Mouse (Mus musculus): ENCODE measurements around the gene Ankrd17. TPM values are rescaled to one million over a fixed set of nuclear protein-coding genes. Genes with fewer than 3 reads are reported as not detected.

Gene Ankrd17
- polyA plus RNA-seq, 1 experiment = 15.4 TPM

DNA sequence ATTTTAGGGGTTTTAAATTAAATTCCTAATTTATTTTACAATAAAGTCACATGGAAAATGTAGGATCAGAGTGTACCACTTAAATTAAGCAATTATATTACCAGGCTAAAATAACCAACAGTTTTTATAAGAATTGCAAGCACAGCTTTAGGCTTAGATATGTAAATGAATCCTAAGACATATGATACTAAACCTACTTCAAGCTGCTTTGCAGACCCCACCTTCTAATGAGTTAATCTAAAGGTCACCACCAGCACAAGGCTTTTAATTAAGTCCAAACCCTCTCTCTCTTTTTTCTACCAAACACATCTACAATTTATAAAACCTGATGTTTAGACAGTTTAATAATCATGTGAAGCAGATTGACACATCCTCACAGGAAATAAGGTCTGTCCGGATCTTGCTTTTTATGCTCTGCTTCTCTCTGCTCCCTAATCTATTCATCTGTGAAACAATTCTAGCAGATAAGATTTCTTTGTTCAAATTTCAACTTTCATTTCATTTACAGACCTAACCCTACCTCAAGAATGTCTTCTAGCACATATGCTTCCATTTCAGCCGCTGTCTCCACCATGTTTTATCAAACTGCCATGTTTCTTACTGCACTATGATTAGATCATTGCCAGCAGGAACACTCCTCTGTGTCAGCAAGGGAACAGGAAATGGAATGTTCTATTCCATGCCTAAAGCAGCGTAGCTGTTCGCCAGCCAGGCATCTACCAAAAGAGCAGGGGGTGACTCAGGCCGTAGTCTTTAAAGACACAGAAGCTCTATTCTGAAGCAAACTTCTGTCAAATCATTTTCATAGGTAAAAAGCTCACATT is 27.0 kb downstream of the Ankrd17 start:
- Histone ChIP-seq H3K27ac (ENCODE audit: insufficient read depth, low read length) (no peak overlapping the region), H3K36me3 (ENCODE audit: control insufficient read depth, insufficient read depth, low read length) (no peaks in the 10 kb centered on the region), H3K27me3 (ENCODE audit: control insufficient read depth, insufficient read depth, low read length) (no peaks in the 10 kb centered on the region), H3K4me3 (ENCODE audit: extremely low read depth, insufficient read depth, insufficient read length) (no peak overlapping the region), H3K4me1 (ENCODE audit: control insufficient read depth, insufficient read depth, insufficient read length) (peaks cover 7% of the 10 kb centered on the region)
- 8% methylated on average over 5 of the region's 5 CpGs for WGBS
- DNase-seq (ENCODE audit: low read depth in 1 of 2, low spot score in 2 of 2) = peak in 1 of 2 experiments; percentile 2
- no peak for TF ChIP-seq POLR2A (IDR thresholded peaks at IDR 0.05; ENCODE audit: low read depth, low read length)
- no peak for TF ChIP-seq CTCF (IDR thresholded peaks at IDR 0.05; ENCODE audit: extremely low read depth, insufficient read depth, insufficient read length, insufficient replicate concordance)

DNA sequence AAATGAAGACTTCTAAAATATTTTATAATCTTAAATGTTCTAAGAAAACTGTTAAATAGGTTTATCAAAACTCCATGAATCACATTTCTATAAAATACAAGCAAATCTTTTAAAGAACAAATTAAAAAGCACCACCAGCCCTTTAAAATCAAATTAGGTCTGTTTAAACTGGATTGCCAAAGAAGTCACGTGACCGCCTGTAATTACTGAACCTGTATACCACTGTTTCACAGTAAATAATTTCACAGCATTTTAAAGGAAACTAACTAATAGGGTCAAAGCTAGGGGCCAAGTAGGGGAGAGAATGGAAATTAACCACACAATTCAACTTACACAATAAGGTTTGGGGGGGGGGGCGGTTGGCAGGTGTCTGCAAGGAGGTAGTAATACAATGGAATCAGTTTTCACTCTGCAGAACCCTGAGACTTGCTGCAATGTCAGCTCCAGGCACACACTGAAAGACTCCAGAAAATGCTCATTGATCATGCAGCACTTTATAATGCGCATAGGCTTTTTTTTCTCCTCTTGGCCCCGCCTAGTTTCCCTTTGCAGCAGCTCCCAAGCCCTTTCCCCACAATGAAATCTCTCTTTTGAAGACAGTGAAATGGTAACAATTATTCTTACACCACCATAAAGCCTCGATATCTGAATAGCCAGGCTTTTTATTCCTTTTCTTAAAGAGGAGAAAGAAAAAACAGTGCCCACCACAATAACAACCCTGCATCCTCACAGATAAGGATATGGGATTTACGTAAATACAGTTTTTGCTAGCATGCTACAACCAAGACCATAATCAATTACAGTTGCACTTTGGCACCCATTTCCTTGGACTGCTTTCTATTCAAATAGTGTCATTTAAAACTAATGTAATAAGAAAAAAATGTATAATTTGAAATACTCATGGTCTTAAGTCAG is 27.9 kb downstream of the Ankrd17 start:
- TF ChIP-seq POLR2A (IDR thresholded peaks at IDR 0.05; ENCODE audit: low read depth, low read length) = no peak
- 81% methylated on average over 7 of the region's 7 CpGs for WGBS
- Histone ChIP-seq H3K27ac (ENCODE audit: insufficient read depth, low read length) (no peak overlapping the region), H3K4me1 (ENCODE audit: control insufficient read depth, insufficient read depth, insufficient read length) (peaks cover 7% of the 10 kb centered on the region), H3K36me3 (ENCODE audit: control insufficient read depth, insufficient read depth, low read length) (no peaks in the 10 kb centered on the region), H3K27me3 (ENCODE audit: control insufficient read depth, insufficient read depth, low read length) (no peaks in the 10 kb centered on the region), H3K4me3 (ENCODE audit: extremely low read depth, insufficient read depth, insufficient read length) (no peak overlapping the region)
- no peak for DNase-seq (ENCODE audit: low read depth in 1 of 2, low spot score in 2 of 2)

DNA sequence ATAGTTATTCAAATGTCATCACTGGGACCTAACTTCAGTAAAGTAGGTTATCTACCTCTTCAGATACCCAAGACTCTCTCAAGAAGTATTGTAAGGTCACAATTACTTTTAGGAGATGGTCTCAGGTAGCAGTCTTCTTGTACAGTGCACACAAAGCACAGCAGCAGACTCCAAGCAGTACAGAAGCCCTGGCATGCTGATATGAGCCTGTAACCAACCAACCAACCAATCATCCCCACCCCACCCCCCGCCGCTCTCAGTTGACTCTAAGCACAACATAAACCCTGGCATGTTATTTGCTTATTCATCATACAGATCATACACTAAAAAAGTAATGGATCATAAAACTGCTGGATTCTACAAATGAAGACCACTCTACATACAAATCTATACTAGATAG is 33.9 kb downstream of the Ankrd17 start:
- Histone ChIP-seq H3K4me3 (ENCODE audit: extremely low read depth, insufficient read depth, insufficient read length) (no peak overlapping the region), H3K27me3 (ENCODE audit: control insufficient read depth, insufficient read depth, low read length) (no peaks in the 10 kb centered on the region), H3K27ac (ENCODE audit: insufficient read depth, low read length) (no peak overlapping the region), H3K4me1 (ENCODE audit: control insufficient read depth, insufficient read depth, insufficient read length) (no peaks in the 10 kb centered on the region), H3K36me3 (ENCODE audit: control insufficient read depth, insufficient read depth, low read length) (no peaks in the 10 kb centered on the region)
- TF ChIP-seq CTCF (IDR thresholded peaks at IDR 0.05; ENCODE audit: extremely low read depth, insufficient read depth, insufficient read length, insufficient replicate concordance) (no peak), POLR2A (IDR thresholded peaks at IDR 0.05; ENCODE audit: low read depth, low read length) (no peak)
- WGBS = 77% methylated on average over 2 of the region's 2 CpGs
- DNase-seq (ENCODE audit: low read depth in 1 of 2, low spot score in 2 of 2) = no peak

DNA sequence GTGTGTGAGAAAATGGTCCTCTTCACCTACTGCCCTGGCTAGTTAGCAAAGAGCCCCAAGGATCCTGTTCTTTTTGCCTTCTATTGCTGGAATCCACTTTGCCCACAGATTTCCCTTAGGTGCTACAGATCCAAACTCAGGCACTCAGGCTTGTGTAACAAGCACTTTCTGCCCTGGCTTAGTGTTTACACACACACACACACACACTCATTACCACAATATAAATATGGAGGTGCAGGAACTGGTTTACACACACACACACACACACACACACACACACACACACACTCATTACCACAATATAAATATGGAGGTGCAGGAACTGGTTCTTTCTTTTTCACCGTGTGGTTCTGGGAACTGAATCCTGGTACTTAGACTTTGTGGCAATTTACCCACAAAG is 35.3 kb downstream of the Ankrd17 start:
- Histone ChIP-seq H3K4me3 (ENCODE audit: extremely low read depth, insufficient read depth, insufficient read length) (no peak overlapping the region), H3K36me3 (ENCODE audit: control insufficient read depth, insufficient read depth, low read length) (no peaks in the 10 kb centered on the region), H3K27me3 (ENCODE audit: control insufficient read depth, insufficient read depth, low read length) (no peaks in the 10 kb centered on the region), H3K4me1 (ENCODE audit: control insufficient read depth, insufficient read depth, insufficient read length) (no peaks in the 10 kb centered on the region), H3K27ac (ENCODE audit: insufficient read depth, low read length) (no peak overlapping the region)
- 33% methylated on average over 1 of the region's 1 CpGs for WGBS
- TF ChIP-seq POLR2A (IDR thresholded peaks at IDR 0.05; ENCODE audit: low read depth, low read length) (no peak), CTCF (IDR thresholded peaks at IDR 0.05; ENCODE audit: extremely low read depth, insufficient read depth, insufficient read length, insufficient replicate concordance) (no peak)
- DNase-seq (ENCODE audit: low read depth in 1 of 2, low spot score in 2 of 2) = no peak

DNA sequence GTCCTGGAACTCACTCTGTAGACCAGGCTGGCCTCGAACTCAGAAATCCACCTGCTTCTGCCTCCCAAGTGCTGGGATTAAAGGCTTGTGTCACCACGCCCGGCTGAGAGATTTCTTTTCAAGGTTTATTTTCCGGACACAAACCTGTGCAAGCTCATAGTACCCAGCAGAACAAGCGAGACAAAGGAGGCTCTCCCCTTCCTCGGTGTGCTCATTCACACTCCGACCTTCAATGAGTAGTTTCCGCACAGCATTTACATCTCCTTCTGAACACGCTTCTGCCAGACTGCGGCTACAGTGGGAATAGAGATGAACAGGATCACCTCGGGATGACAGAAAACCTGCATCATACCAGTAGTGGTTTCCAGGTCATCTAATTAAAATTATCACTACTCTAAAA is 68.0 kb downstream of the Ankrd17 start:
- H3K4me3 ChIP-seq (ENCODE audit: extremely low read depth, insufficient read depth, insufficient read length) = no peak overlapping the region
- no peak for TF ChIP-seq POLR2A (IDR thresholded peaks at IDR 0.05; ENCODE audit: low read depth, low read length)
- no peak for TF ChIP-seq CTCF (IDR thresholded peaks at IDR 0.05; ENCODE audit: extremely low read depth, insufficient read depth, insufficient read length, insufficient replicate concordance)
- no peaks in the 10 kb centered on the region for H3K27me3 ChIP-seq (ENCODE audit: control insufficient read depth, insufficient read depth, low read length)
- no peak for DNase-seq (ENCODE audit: low read depth in 1 of 2, low spot score in 2 of 2)
- no peak overlapping the region for H3K27ac ChIP-seq (ENCODE audit: insufficient read depth, low read length)
- no peaks in the 10 kb centered on the region for H3K4me1 ChIP-seq (ENCODE audit: control insufficient read depth, insufficient read depth, insufficient read length)
- 95% methylated on average over 11 of the region's 11 CpGs for WGBS
- peaks cover 13% of the 10 kb centered on the region for H3K36me3 ChIP-seq (ENCODE audit: control insufficient read depth, insufficient read depth, low read length)

DNA sequence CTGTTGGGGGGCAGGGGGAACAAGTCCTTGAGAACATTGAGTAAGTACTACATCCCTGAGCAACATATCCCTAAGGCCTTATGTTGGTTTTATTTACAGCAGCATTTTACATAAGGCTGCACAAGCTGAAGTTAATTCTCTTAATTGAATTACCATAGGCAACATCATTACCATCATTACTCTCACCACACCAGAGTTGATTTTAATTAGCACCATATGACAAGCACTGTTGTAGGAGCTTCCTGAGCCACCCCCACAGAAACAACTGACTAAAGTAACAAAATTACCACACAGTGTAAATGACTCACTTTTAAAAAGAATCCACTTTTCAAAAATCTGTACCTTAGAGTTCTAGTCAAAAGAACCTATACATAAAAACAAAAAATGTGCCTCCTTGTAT is 76.5 kb downstream of the Ankrd17 start:
- Histone ChIP-seq H3K4me3 (ENCODE audit: extremely low read depth, insufficient read depth, insufficient read length) (no peak overlapping the region), H3K4me1 (ENCODE audit: control insufficient read depth, insufficient read depth, insufficient read length) (no peaks in the 10 kb centered on the region), H3K27me3 (ENCODE audit: control insufficient read depth, insufficient read depth, low read length) (no peaks in the 10 kb centered on the region), H3K27ac (ENCODE audit: insufficient read depth, low read length) (no peak overlapping the region), H3K36me3 (ENCODE audit: control insufficient read depth, insufficient read depth, low read length) (peaks cover 37% of the 10 kb centered on the region)
- TF ChIP-seq POLR2A (IDR thresholded peaks at IDR 0.05; ENCODE audit: low read depth, low read length) (no peak), CTCF (IDR thresholded peaks at IDR 0.05; ENCODE audit: extremely low read depth, insufficient read depth, insufficient read length, insufficient replicate concordance) (no peak)
- DNase-seq (ENCODE audit: low read depth in 1 of 2, low spot score in 2 of 2) = no peak
